In genomic region chr11:93995720-93996305, GRCm38 (mm10) we compare ENCODE assay signal across 8 mouse cellular contexts. TPM values are rescaled to one million over a fixed set of nuclear protein-coding genes. Genes with fewer than 3 reads are reported as not detected.
DNase-seq lines count a peak whose midpoint lies in the region; ATAC-seq and TF ChIP-seq lines count a peak whose summit lies in the region.

TSS of gene Spag9 (plus strand) at chr11:93996091.

- H3K36me3 ChIP-seq in CH12.LX (replicated peaks in 1 of 2; ENCODE audit: control insufficient read depth in 1 of 2, insufficient read depth in 1 of 2, low read length in 1 of 2) = peaks cover 0 to 21% of the 10 kb centered on the region in 2 experiments
- no peaks in the 10 kb centered on the region for H3K36me3 ChIP-seq in forebrain, embryonic 11.5 days (ENCODE audit: control insufficient read depth, insufficient read depth, low read length)
- H3K36me3 ChIP-seq in heart, embryonic 16.5 days (ENCODE audit: control insufficient read depth, insufficient read depth) = no peaks in the 10 kb centered on the region
- H3K36me3 ChIP-seq in liver, embryonic 15.5 days (replicated peaks) = no peaks in the 10 kb centered on the region
- H3K36me3 ChIP-seq in neural tube, embryonic 12.5 days = no peaks in the 10 kb centered on the region; the same call in 1 of the 2 replicates

- H3K4me1 ChIP-seq in CH12.LX (ENCODE audit: control insufficient read depth in 1 of 2, insufficient read depth in 2 of 2) = peaks cover 3 to 39% of the 10 kb centered on the region in 2 experiments
- H3K4me1 ChIP-seq in forebrain, embryonic 11.5 days (replicated peaks; ENCODE audit: control insufficient read depth, insufficient read depth, low read length) = peaks cover 11% of the 10 kb centered on the region; the same call in 1 of the 2 replicates
- peaks cover 23% of the 10 kb centered on the region for H3K4me1 ChIP-seq in heart, embryonic 16.5 days (ENCODE audit: control insufficient read depth, insufficient read depth, low read length)
- peaks cover 55% of the 10 kb centered on the region for H3K4me1 ChIP-seq in liver, embryonic 15.5 days (replicated peaks)
- peaks cover 15% of the 10 kb centered on the region for H3K4me1 ChIP-seq in neural tube, embryonic 12.5 days

- H3K9ac ChIP-seq in CH12.LX (ENCODE audit: insufficient read depth, low read depth) = peak within 1 kb of the TSS; percentile 97
- peak within 1 kb of the TSS; percentile 82 for H3K9ac ChIP-seq in forebrain, embryonic 11.5 days (ENCODE audit: low read length)
- peak within 1 kb of the TSS; percentile 98 for H3K9ac ChIP-seq in heart, embryonic 16.5 days (ENCODE audit: low read length)
- peak within 1 kb of the TSS; percentile 96 for H3K9ac ChIP-seq in liver, embryonic 15.5 days
- peak within 1 kb of the TSS; percentile 91 for H3K9ac ChIP-seq in neural tube, embryonic 12.5 days

- no peak for TF ChIP-seq RAD21 in CH12.LX (IDR thresholded peaks at IDR 0.05; ENCODE audit: low read depth, low read length)

- H3K4me3 ChIP-seq in CH12.LX (replicated peaks in 1 of 3; ENCODE audit: low read depth in 2 of 3, low read length in 2 of 3, poor library complexity in 1 of 3) = peak within 1 kb of the TSS; percentile 77 to 97 (median 94)
- peak within 1 kb of the TSS; percentile 88 for H3K4me3 ChIP-seq in forebrain, embryonic 11.5 days (ENCODE audit: low read depth, low read length)
- H3K4me3 ChIP-seq in heart, embryonic 16.5 days (ENCODE audit: low read length) = peak within 1 kb of the TSS; percentile 100
- H3K4me3 ChIP-seq in liver, embryonic 15.5 days (replicated peaks) = peak within 1 kb of the TSS; percentile 94
- H3K4me3 ChIP-seq in neural tube, embryonic 12.5 days = peak within 1 kb of the TSS; percentile 91

- peak; percentile 93 for ATAC-seq in forebrain, embryonic 11.5 days (replicated peaks; ENCODE audit: low FRiP score)
- peak; percentile 93 for ATAC-seq in heart, embryonic 16.5 days (replicated peaks; ENCODE audit: extremely low read depth, insufficient read depth, low FRiP score)
- peak; percentile 92 for ATAC-seq in liver, embryonic 15.5 days (ENCODE audit: insufficient read depth)
- ATAC-seq in neural tube, embryonic 12.5 days (ENCODE audit: low FRiP score, low read depth) = peak; percentile 95

- peak within 1 kb of the TSS; percentile 100 for H3K4me2 ChIP-seq in CH12.LX (ENCODE audit: insufficient read depth, low read depth, poor library complexity, severe bottlenecking)
- H3K4me2 ChIP-seq in forebrain, embryonic 11.5 days (ENCODE audit: low read depth, low read length, severe bottlenecking) = peak within 1 kb of the TSS; percentile 95
- H3K4me2 ChIP-seq in heart, embryonic 16.5 days (ENCODE audit: low read depth, low read length) = peak within 1 kb of the TSS; percentile 75
- H3K4me2 ChIP-seq in liver, embryonic 15.5 days = peak within 1 kb of the TSS; percentile 97
- H3K4me2 ChIP-seq in neural tube, embryonic 12.5 days (replicated peaks) = peak within 1 kb of the TSS; percentile 97

- in situ Hi-C loops in CH12.LX (cut with MboI; ENCODE audit: low pct_ligation_motif_present, low pct_unique_long_range_greater_than_20kb, low sequenced_read_pairs) = no loop called here

- peak; percentile 98 for DNase-seq in CH12.LX (ENCODE audit: extremely low read depth)
- peak; percentile 90 for DNase-seq in c-Kit-positive CD71-positive TER-119-negative erythroid progenitor cells, embryonic 14.5 days (ENCODE audit: low read depth)
- peak; percentile 96 for DNase-seq in forebrain, embryonic 11.5 days (ENCODE audit: low spot score)
- peak; percentile 95 to 96 for DNase-seq in kidney, postnatal 36 days
- peak; percentile 91 for DNase-seq in telencephalon, adult 2 months (ENCODE audit: low read depth, low spot score)

- H3K27me3 ChIP-seq in CH12.LX (replicated peaks) = no peaks in the 10 kb centered on the region
- H3K27me3 ChIP-seq in forebrain, embryonic 11.5 days (ENCODE audit: control insufficient read depth, insufficient read depth, low read length) = no peaks in the 10 kb centered on the region
- H3K27me3 ChIP-seq in heart, embryonic 16.5 days (ENCODE audit: control insufficient read depth, insufficient read depth, low read length) = no peaks in the 10 kb centered on the region
- no peaks in the 10 kb centered on the region for H3K27me3 ChIP-seq in liver, embryonic 15.5 days
- H3K27me3 ChIP-seq in neural tube, embryonic 12.5 days (replicated peaks) = no peaks in the 10 kb centered on the region

- peak within 1 kb of the TSS; percentile 97 for H3K27ac ChIP-seq in CH12.LX (ENCODE audit: insufficient read depth, low read depth)
- H3K27ac ChIP-seq in forebrain, embryonic 11.5 days (ENCODE audit: low read depth, low read length) = peak within 1 kb of the TSS; percentile 84
- peak within 1 kb of the TSS; percentile 100 for H3K27ac ChIP-seq in heart, embryonic 16.5 days (ENCODE audit: low read length)
- H3K27ac ChIP-seq in liver, embryonic 15.5 days (replicated peaks) = peak within 1 kb of the TSS; percentile 99
- peak within 1 kb of the TSS; percentile 76 for H3K27ac ChIP-seq in neural tube, embryonic 12.5 days

- TF ChIP-seq POLR2A in CH12.LX (IDR thresholded peaks at IDR 0.05; ENCODE audit: low read depth, low read length) = peak; percentile 80

- no peak for TF ChIP-seq CTCF in CH12.LX (conservative IDR thresholded peaks at IDR 0.05 in 1 of 2, IDR thresholded peaks at IDR 0.05 in 1 of 2; ENCODE audit: low read depth in 2 of 2, low read length in 2 of 2)

- dilution Hi-C loops in CH12.LX (cut with MboI; ENCODE audit: extremely low pct_ligation_motif_present, extremely low pct_unique_long_range_greater_than_20kb, low sequenced_read_pairs) = no loop called here

- WGBS in forebrain, embryonic 11.5 days = under 1% methylated on average over 56 of the region's 70 CpGs
- WGBS in heart, embryonic 16.5 days = under 1% methylated on average over 44 of the region's 70 CpGs
- WGBS in liver, embryonic 15.5 days (ENCODE audit: insufficient replicate concordance) = under 1% methylated on average over 68 of the region's 70 CpGs
- WGBS in neural tube, embryonic 12.5 days = under 1% methylated on average over 70 of the region's 70 CpGs

- H3K79me2 ChIP-seq in CH12.LX (replicated peaks; ENCODE audit: control insufficient read depth, extremely low read depth, insufficient read depth, poor library complexity, severe bottlenecking) = peaks cover 40% of the 10 kb centered on the region

- no peak for TF ChIP-seq EP300 in CH12.LX (IDR thresholded peaks at IDR 0.05; ENCODE audit: low read length)

- H3K9me3 ChIP-seq in CH12.LX (replicated peaks; ENCODE audit: low read length) = no peaks in the 10 kb centered on the region
- no peaks in the 10 kb centered on the region for H3K9me3 ChIP-seq in forebrain, embryonic 11.5 days (ENCODE audit: control insufficient read depth, low read length)
- no peaks in the 10 kb centered on the region for H3K9me3 ChIP-seq in heart, embryonic 16.5 days (replicated peaks; ENCODE audit: control insufficient read depth, low read length)
- H3K9me3 ChIP-seq in liver, embryonic 15.5 days (replicated peaks) = no peaks in the 10 kb centered on the region
- H3K9me3 ChIP-seq in neural tube, embryonic 12.5 days = no peaks in the 10 kb centered on the region

TF ChIP-seq in CH12.LX, 34 proteins besides CTCF, POLR2A, EP300 and RAD21 (continues in another document):
- TF ChIP-seq CHD1 (IDR thresholded peaks at IDR 0.05; ENCODE audit: low read depth, low read length) (no peak), BHLHE40 (IDR thresholded peaks at IDR 0.05; ENCODE audit: low read depth, low read length) (peak; percentile 6; the same call in 1 of the 2 replicates), KAT2A (IDR thresholded peaks at IDR 0.05; ENCODE audit: insufficient replicate concordance, low read length) (peak; percentile 80; the same call in 1 of the 2 replicates), USF1 (IDR thresholded peaks at IDR 0.05; ENCODE audit: low read depth, low read length) (no peak), GABPA (IDR thresholded peaks at IDR 0.05; ENCODE audit: insufficient replicate concordance, low read depth, low read length) (peak; percentile 29; the same call in 1 of the 2 replicates), IRF4 (IDR thresholded peaks at IDR 0.05; ENCODE audit: low read depth, low read length) (peak; percentile 47; the same call in 1 of the 2 replicates), HCFC1 (IDR thresholded peaks at IDR 0.05; ENCODE audit: low read depth, low read length) (peak; percentile 84), ETS1 (conservative IDR thresholded peaks at IDR 0.05; ENCODE audit: low read depth, low read length) (0 out of 2 replicates have a peak, but pooled peaks have one; percentile 18), JUND (conservative IDR thresholded peaks at IDR 0.05; ENCODE audit: low read depth, low read length) (no peak), ZMIZ1 (IDR thresholded peaks at IDR 0.05; ENCODE audit: low read depth, low read length) (peak; percentile 43), MAZ (IDR thresholded peaks at IDR 0.05; ENCODE audit: low read depth, low read length) (no peak; the same call in 1 of the 2 replicates), E2F4 (IDR thresholded peaks at IDR 0.05; ENCODE audit: insufficient replicate concordance, low read depth, low read length) (no peak), ZNF384 (IDR thresholded peaks at IDR 0.05; ENCODE audit: low read depth, low read length) (no peak), TBP (conservative IDR thresholded peaks at IDR 0.05; ENCODE audit: low read depth, low read length) (peak; percentile 58; the same call in 1 of the 2 replicates), CHD2 (IDR thresholded peaks at IDR 0.05; ENCODE audit: low read length) (no peak), ZKSCAN1 (IDR thresholded peaks at IDR 0.05; ENCODE audit: borderline replicate concordance, low read depth, low read length) (no peak), ZC3H11A (IDR thresholded peaks at IDR 0.05; ENCODE audit: low read depth, low read length) (no peak), SMC3 (IDR thresholded peaks at IDR 0.05; ENCODE audit: low read depth, low read length) (no peak), JUN (IDR thresholded peaks at IDR 0.05; ENCODE audit: insufficient read depth, low read depth, low read length) (no peak), NRF1 (IDR thresholded peaks at IDR 0.05; ENCODE audit: low read depth, low read length) (peak; percentile 89), SIN3A (IDR thresholded peaks at IDR 0.05; ENCODE audit: low read length) (peak; percentile 48; the same call in 1 of the 2 replicates), MYC (IDR thresholded peaks at IDR 0.05; ENCODE audit: low read depth, low read length) (no peak), NELFE (IDR thresholded peaks at IDR 0.05; ENCODE audit: low read depth, low read length) (peak; percentile 89)

RNA-seq across cellular contexts. Expression of gene Spag9, which starts in this region (rescaled TPM):
- total RNA-seq in CH12.LX (2012; rRNA removed) = 21.0 TPM in 2 replicates
- 22.5 and 22.6 TPM in 2 replicates for total RNA-seq in CH12.LX (2014; rRNA removed)
- polyA plus RNA-seq in CH12.LX (2012; ENCODE audit: insufficient read length, low read depth) = 30.7 and 32.1 TPM in 2 replicates
- 93.4 and 101 TPM in 2 replicates for polyA plus RNA-seq in forebrain, embryonic 11.5 days (2014; fragmentation: Nextera tagmentation; extraction: Ambion mirVana)
- 31.7 and 36.2 TPM in 2 replicates for polyA plus RNA-seq in heart, embryonic 16.5 days (2015; fragmentation: Nextera tagmentation; extraction: Ambion mirVana)
- 9.2 and 10.4 TPM in 2 replicates for polyA plus RNA-seq in liver, embryonic 15.5 days (2015; fragmentation: Nextera tagmentation; extraction: Ambion mirVana)
- 96.2 and 100 TPM in 2 replicates for polyA plus RNA-seq in neural tube, embryonic 12.5 days (2016; fragmentation: Nextera tagmentation; extraction: Ambion mirVana)

Comparison
In these comparisons a context has a peak if more than half of its experiments do, and no peak if none do; other contexts are left out.
1. Peak in every context shown above with its lines: DNase-seq, ATAC-seq, H3K4me3 ChIP-seq and H3K27ac ChIP-seq.